Mouse (Mus musculus): ENCODE results near the gene Syne1. TPM values are rescaled to one million over a fixed set of nuclear protein-coding genes. Genes with fewer than 3 reads are reported as not detected.
A peak's percentile ranks its signal among the peaks of the same experiment; 100 is the strongest.

The Syne1 gene
- polyA plus RNA-seq, 1 experiment from 2014 or later: 19.6 TPM

- Histone ChIP-seq H3K36me3 (ENCODE audit: control insufficient read depth, insufficient read depth, low read length) (no peaks in the 10 kb centered on the region), H3K4me2 (ENCODE audit: low read length) (no peak overlapping the region), H3K9me3 (replicated peaks; ENCODE audit: control insufficient read depth, low read length, poor library complexity, severe bottlenecking) (no peaks in the 10 kb centered on the region), H3K4me3 (ENCODE audit: low read depth, low read length) (no peak overlapping the region), H3K9ac (ENCODE audit: low read depth, low read length) (no peak overlapping the region), H3K4me1 (ENCODE audit: control insufficient read depth, insufficient read depth, low read length) (no peaks in the 10 kb centered on the region), H3K27ac (ENCODE audit: low read length) (no peak overlapping the region), H3K27me3 (ENCODE audit: control insufficient read depth, insufficient read depth, low read depth, low read length) (no peaks in the 10 kb centered on the region)
- WGBS: 90% methylated on average over 8 of the region's 8 CpGs
- ATAC-seq: no peak
These were observed 18.8 kb upstream of the Syne1 start for GRCm38 (mm10) chr10:5570059-5570458.

DNA sequence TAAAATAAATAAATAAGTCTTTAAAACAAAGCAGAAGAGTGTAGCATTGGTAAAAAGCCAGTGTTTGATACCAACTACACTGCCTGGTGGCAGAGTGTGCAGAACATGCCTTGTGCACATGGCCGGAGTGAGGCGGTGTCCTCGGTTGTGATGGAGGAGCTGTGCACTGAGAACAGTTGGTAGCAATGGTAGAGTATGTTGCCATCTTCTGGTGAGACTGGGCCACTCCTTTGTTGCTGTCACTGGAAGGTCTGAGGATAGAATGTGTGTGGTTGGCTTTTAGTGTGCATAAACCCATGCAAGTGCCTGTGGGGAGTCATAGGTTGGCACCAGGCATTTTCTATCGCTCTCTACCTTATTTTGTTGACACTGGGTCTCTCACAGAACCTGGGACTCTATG lies 17.7 kb upstream of the Syne1 start:
- Histone ChIP-seq H3K9me3 (replicated peaks; ENCODE audit: control insufficient read depth, low read length, poor library complexity, severe bottlenecking) (no peaks in the 10 kb centered on the region), H3K27me3 (ENCODE audit: control insufficient read depth, insufficient read depth, low read depth, low read length) (no peaks in the 10 kb centered on the region), H3K4me1 (ENCODE audit: control insufficient read depth, insufficient read depth, low read length) (no peaks in the 10 kb centered on the region), H3K4me2 (ENCODE audit: low read length) (no peak overlapping the region), H3K36me3 (ENCODE audit: control insufficient read depth, insufficient read depth, low read length) (no peaks in the 10 kb centered on the region), H3K9ac (ENCODE audit: low read depth, low read length) (no peak overlapping the region), H3K4me3 (ENCODE audit: low read depth, low read length) (no peak overlapping the region), H3K27ac (ENCODE audit: low read length) (no peak overlapping the region)
- 86% methylated on average over 4 of the region's 4 CpGs for WGBS
- ATAC-seq: no peak

DNA sequence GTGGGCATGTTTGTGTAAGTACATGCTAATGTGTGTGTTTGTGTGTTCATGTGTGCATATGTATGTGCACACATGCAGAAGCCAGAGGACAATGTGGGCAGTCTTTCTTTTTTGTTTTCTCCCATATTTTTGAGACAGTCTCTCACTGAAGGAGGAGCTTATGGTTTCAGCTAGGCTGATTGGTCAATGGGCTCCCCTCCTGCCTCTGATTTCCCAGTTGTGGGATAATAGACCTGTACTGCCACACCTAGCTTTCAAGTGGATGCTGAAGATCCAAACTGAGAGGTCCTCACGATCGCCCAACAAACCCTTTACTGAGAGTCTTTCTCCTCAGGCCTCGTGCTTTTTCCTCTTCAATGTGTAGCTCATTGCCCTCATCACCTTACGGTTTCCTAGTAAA lies 10.4 kb upstream of the Syne1 start:
- no peaks in the 10 kb centered on the region for H3K36me3 ChIP-seq (ENCODE audit: control insufficient read depth, insufficient read depth, low read length)
- H3K4me2 ChIP-seq (ENCODE audit: low read length): no peak overlapping the region
- ATAC-seq: no peak
- H3K27me3 ChIP-seq (ENCODE audit: control insufficient read depth, insufficient read depth, low read depth, low read length): no peaks in the 10 kb centered on the region
- no peaks in the 10 kb centered on the region for H3K9me3 ChIP-seq (replicated peaks; ENCODE audit: control insufficient read depth, low read length, poor library complexity, severe bottlenecking)
- H3K27ac ChIP-seq (ENCODE audit: low read length): no peak overlapping the region
- H3K4me3 ChIP-seq (ENCODE audit: low read depth, low read length): no peak overlapping the region
- no peak overlapping the region for H3K9ac ChIP-seq (ENCODE audit: low read depth, low read length)
- 83% methylated on average over 4 of the region's 4 CpGs for WGBS
- no peaks in the 10 kb centered on the region for H3K4me1 ChIP-seq (ENCODE audit: control insufficient read depth, insufficient read depth, low read length)

- H3K36me3 ChIP-seq (ENCODE audit: control insufficient read depth, insufficient read depth, low read length): no peaks in the 10 kb centered on the region
- no peaks in the 10 kb centered on the region for H3K4me1 ChIP-seq (ENCODE audit: control insufficient read depth, insufficient read depth, low read length)
- WGBS: 82% methylated on average over 4 of the region's 4 CpGs
- no peak overlapping the region for H3K9ac ChIP-seq (ENCODE audit: low read depth, low read length)
- no peak for ATAC-seq
- H3K4me2 ChIP-seq (ENCODE audit: low read length): no peak overlapping the region
- no peaks in the 10 kb centered on the region for H3K27me3 ChIP-seq (ENCODE audit: control insufficient read depth, insufficient read depth, low read depth, low read length)
- no peak overlapping the region for H3K4me3 ChIP-seq (ENCODE audit: low read depth, low read length)
- H3K9me3 ChIP-seq (replicated peaks; ENCODE audit: control insufficient read depth, low read length, poor library complexity, severe bottlenecking): no peaks in the 10 kb centered on the region
- no peak overlapping the region for H3K27ac ChIP-seq (ENCODE audit: low read length)
These were observed 9.2 kb upstream of the Syne1 start for GRCm38 (mm10) chr10:5560526-5560925.

DNA sequence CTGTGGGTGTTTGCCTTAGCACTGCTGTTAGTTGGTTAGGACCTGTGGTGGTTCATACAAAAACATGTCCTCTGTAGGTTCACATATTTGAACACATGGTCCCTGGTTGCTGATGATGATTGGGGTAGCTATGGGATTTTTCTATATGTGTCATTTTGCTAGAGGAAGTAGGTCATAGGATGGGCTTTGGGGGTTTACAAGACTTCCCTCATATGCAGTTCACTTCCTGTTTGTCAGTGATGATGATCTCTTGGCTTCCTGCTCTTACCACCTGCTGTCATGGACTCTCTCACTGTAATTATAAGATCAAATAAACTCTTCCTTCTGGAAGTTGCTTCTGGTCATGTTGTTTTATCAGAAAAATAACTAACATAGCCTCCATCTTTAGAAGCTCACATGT lies 7.5 kb upstream of the Syne1 start:
- no peaks in the 10 kb centered on the region for H3K36me3 ChIP-seq (ENCODE audit: control insufficient read depth, insufficient read depth, low read length)
- H3K9ac ChIP-seq (ENCODE audit: low read depth, low read length): no peak overlapping the region
- ATAC-seq: no peak
- no peak overlapping the region for H3K4me3 ChIP-seq (ENCODE audit: low read depth, low read length)
- no peak overlapping the region for H3K27ac ChIP-seq (ENCODE audit: low read length)
- H3K27me3 ChIP-seq (ENCODE audit: control insufficient read depth, insufficient read depth, low read depth, low read length): no peaks in the 10 kb centered on the region
- H3K4me2 ChIP-seq (ENCODE audit: low read length): no peak overlapping the region
- no peaks in the 10 kb centered on the region for H3K9me3 ChIP-seq (replicated peaks; ENCODE audit: control insufficient read depth, low read length, poor library complexity, severe bottlenecking)
- no peaks in the 10 kb centered on the region; the same call in 1 of the 2 replicates for H3K4me1 ChIP-seq (ENCODE audit: control insufficient read depth, insufficient read depth, low read length)

DNA sequence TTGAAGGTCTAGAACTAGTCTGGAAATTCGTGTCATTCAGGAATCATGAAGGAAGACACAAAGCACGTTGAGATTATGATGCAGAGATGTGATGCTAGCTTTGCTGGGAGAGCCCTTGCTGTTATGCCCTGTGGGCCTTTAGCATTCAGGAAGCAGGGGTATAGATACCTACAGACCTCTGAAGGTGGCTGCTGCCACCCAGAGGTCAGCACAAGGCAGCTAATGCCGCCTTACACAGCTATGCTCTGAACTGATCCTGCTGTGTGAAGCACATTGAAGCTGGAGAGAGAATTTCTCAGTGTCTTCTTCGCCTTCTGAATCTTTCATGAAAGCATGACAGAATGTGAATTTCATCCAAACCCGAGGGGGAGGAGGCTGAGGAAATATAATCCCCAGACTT lies 3.7 kb upstream of the Syne1 start:
- H3K4me2 ChIP-seq (ENCODE audit: low read length): no peak overlapping the region
- H3K36me3 ChIP-seq (ENCODE audit: control insufficient read depth, insufficient read depth, low read length): no peaks in the 10 kb centered on the region
- no peak overlapping the region for H3K4me3 ChIP-seq (ENCODE audit: low read depth, low read length)
- no peaks in the 10 kb centered on the region for H3K27me3 ChIP-seq (ENCODE audit: control insufficient read depth, insufficient read depth, low read depth, low read length)
- no peak overlapping the region for H3K27ac ChIP-seq (ENCODE audit: low read length)
- H3K4me1 ChIP-seq (ENCODE audit: control insufficient read depth, insufficient read depth, low read length): no peaks in the 10 kb centered on the region; the same call in 1 of the 2 replicates
- ATAC-seq: peak; percentile 61; the same call in 1 of the 2 replicates
- H3K9me3 ChIP-seq (replicated peaks; ENCODE audit: control insufficient read depth, low read length, poor library complexity, severe bottlenecking): no peaks in the 10 kb centered on the region
- H3K9ac ChIP-seq (ENCODE audit: low read depth, low read length): no peak overlapping the region
- 24% methylated on average over 5 of the region's 5 CpGs for WGBS

DNA sequence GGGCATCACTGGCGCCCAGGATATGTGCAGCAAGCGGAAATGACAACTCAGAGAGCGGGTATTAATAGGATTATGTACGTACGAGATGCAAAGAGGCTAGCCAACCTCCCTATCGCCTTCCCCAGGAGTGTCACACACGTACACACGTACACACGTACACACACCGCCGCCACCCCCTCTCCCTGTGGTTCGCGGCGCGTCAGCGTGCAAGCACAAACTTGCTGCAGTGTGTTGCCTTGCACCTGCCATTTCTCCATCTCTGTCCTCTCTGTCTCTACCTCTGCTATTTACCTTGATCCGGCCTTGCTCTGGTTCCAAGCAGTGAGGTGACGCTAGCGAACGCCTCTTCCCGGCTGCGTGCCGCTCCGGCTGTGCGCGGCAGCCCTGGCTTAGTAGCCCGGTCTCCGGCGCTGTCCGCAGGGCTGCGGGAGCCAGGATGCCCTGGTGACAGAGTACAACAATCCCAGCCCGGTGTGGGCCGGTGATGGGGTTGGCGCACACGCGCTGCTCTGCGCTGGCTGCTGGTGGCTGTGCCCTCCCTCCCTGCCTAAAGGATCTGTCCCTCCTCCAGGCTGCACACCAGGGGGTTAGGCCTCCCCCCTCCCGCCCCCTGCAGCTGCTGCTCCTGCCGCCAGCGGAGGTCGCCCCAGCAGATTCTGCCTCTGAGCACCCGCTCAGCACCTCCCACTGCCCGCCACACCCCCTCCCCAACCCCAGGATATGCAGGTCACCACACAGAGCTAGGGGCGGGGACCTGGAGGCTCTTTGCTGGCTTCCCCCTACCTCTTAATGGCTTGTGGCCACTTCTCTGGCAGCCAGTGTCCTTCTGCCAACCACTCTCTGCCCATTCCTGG lies 887 bp downstream of the Syne1 start:
- Histone ChIP-seq H3K9ac (ENCODE audit: low read depth, low read length) (peak overlapping the region; percentile 93), H3K36me3 (ENCODE audit: control insufficient read depth, insufficient read depth, low read length) (no peaks in the 10 kb centered on the region), H3K4me3 (ENCODE audit: low read depth, low read length) (peak overlapping the region; percentile 79), H3K27ac (ENCODE audit: low read length) (peak overlapping the region; percentile 93), H3K4me1 (ENCODE audit: control insufficient read depth, insufficient read depth, low read length) (peaks cover 8% of the 10 kb centered on the region), H3K4me2 (ENCODE audit: low read length) (peak overlapping the region; percentile 53), H3K27me3 (ENCODE audit: control insufficient read depth, insufficient read depth, low read depth, low read length) (no peaks in the 10 kb centered on the region), H3K9me3 (replicated peaks; ENCODE audit: control insufficient read depth, low read length, poor library complexity, severe bottlenecking) (no peaks in the 10 kb centered on the region)
- ATAC-seq: peak; percentile 95
- under 1% methylated on average over 44 of the region's 44 CpGs for WGBS

- no peaks in the 10 kb centered on the region for H3K27me3 ChIP-seq (ENCODE audit: control insufficient read depth, insufficient read depth, low read depth, low read length)
- peaks cover 8% of the 10 kb centered on the region; the same call in 1 of the 2 replicates for H3K4me1 ChIP-seq (ENCODE audit: control insufficient read depth, insufficient read depth, low read length)
- H3K4me2 ChIP-seq (ENCODE audit: low read length): peak overlapping the region; percentile 53
- WGBS: 6% methylated on average over 6 of the region's 6 CpGs
- no peaks in the 10 kb centered on the region for H3K9me3 ChIP-seq (replicated peaks; ENCODE audit: control insufficient read depth, low read length, poor library complexity, severe bottlenecking)
- peak overlapping the region; percentile 93 for H3K27ac ChIP-seq (ENCODE audit: low read length)
- H3K4me3 ChIP-seq (ENCODE audit: low read depth, low read length): peak overlapping the region; percentile 79
- no peak for ATAC-seq
- H3K36me3 ChIP-seq (ENCODE audit: control insufficient read depth, insufficient read depth, low read length): no peaks in the 10 kb centered on the region
- H3K9ac ChIP-seq (ENCODE audit: low read depth, low read length): peak overlapping the region; percentile 93
These were observed 1.5 kb downstream of the Syne1 start for GRCm38 (mm10) chr10:5549871-5550167.

GRCm38 (mm10) chr10:5548651-5549050 lies 2.6 kb downstream of the Syne1 start:
- Histone ChIP-seq H3K9ac (ENCODE audit: low read depth, low read length) (no peak overlapping the region), H3K4me2 (ENCODE audit: low read length) (peak overlapping the region; percentile 37), H3K36me3 (ENCODE audit: control insufficient read depth, insufficient read depth, low read length) (no peaks in the 10 kb centered on the region), H3K4me1 (ENCODE audit: control insufficient read depth, insufficient read depth, low read length) (peaks cover 8% of the 10 kb centered on the region; the same call in 1 of the 2 replicates), H3K9me3 (replicated peaks; ENCODE audit: control insufficient read depth, low read length, poor library complexity, severe bottlenecking) (no peaks in the 10 kb centered on the region), H3K27me3 (ENCODE audit: control insufficient read depth, insufficient read depth, low read depth, low read length) (no peaks in the 10 kb centered on the region), H3K4me3 (ENCODE audit: low read depth, low read length) (no peak overlapping the region), H3K27ac (ENCODE audit: low read length) (no peak overlapping the region)
- 94% methylated on average over 2 of the region's 2 CpGs for WGBS
- ATAC-seq: no peak
